Mouse (Mus musculus) left cerebral cortex, postnatal 10 days (tissue): ENCODE measurements around the gene Vwa3b. TPM values are rescaled to one million over a fixed set of nuclear protein-coding genes. Genes with fewer than 3 reads are reported as not detected.

Source experiments
- DNase-seq, 2 experiments: peaks; one replicate each; pipeline ENCODE4 v3.0.0; 2021 to 2022; ENCODE audit warnings: low spot score in 2 of 2, mixed read lengths in 1 of 2; ENCODE audit errors: extremely low spot score in 1 of 2
- intact Hi-C: fragments of 180-260 bp; cut with DNase I; formaldehyde crosslinking; loops from one replicate; pipeline ENCODE4 v1.15.1; 2025
- total RNA-seq, 2 experiments: library from RNA; stranded (reverse); gene quantifications; 2 replicates each; pipeline ENCODE4 v1.2.3; 2021

Vwa3b gene
- 1 to 10 TPM; 3.0 to 4.1 TPM for total RNA-seq

GRCm38 (mm10) chr1:37025962-37026686 lies at the start of gene Vwa3b:
Gene Vwa3b (plus strand): TSS chr1:37026596.
- intact Hi-C loops, result no loop called here
- no peak for DNase-seq

- DNase-seq, result no peak
Measured at GRCm38 (mm10) chr1:36976770-36977169, 49.6 kb upstream of the Vwa3b start.

DNA sequence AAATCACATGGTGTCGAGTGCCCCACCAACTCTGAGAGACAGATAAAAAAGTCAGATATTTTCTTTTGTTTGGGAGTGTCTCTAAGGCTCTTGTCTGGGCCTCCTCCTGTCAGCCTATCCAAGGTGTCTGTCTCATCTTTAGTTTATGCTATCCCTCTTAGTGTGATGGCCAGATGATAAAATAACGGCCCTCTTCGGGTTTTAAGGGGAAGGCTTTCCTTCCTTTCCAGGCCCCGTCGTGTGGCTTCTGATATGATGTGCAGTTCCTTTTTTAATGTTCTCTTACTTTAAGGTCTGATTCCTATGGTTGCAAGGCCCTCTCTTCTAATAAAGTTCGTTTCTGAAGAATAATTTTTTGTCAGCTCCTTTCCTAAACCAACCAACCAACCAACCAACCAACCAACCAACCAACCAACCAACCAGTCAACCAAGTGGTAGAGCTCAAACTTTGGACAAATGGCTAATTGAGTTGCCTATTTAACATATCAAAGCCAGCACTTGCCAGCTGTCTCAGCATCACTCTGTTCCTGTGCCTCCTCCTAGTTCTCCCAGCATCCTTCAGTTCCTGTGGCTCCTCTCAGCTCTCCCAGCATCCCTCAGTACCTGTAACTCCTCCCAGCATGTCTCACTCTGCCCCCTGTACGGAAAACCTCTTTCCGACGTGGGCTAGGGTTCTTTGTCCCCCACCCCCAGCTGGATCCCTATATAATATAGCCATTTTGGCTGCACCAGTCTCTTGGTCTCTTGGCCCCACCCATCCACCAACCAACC lies 44.0 kb upstream of the Vwa3b start:
- intact Hi-C loops, result no loop called here
- no peak for DNase-seq

More at GRCm38 (mm10) chr1:36976770-36977169, 49.6 kb upstream of the Vwa3b start:
- intact Hi-C loops, result no loop called here

DNA sequence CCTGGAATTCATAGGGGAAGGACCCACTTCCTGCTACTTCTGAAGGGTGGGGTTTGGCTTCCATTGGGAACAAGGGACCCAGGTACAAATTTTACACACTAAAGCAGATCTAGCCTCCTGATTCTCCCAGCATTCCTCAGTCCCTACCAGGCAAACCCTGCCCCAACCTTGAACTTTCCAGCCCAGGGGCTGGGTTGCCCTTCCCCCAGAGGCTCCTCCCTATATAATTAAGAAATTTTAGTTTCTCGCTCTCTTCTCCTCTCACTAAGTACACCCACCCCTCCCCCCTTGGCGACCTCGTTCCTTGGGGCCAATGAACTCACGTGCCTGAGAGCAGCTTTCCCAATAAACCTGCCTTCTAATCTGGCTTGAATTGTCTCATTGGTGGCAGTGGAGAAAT lies 42.6 kb upstream of the Vwa3b start:
- no peak for DNase-seq
- intact Hi-C loops, result no loop called here

DNA sequence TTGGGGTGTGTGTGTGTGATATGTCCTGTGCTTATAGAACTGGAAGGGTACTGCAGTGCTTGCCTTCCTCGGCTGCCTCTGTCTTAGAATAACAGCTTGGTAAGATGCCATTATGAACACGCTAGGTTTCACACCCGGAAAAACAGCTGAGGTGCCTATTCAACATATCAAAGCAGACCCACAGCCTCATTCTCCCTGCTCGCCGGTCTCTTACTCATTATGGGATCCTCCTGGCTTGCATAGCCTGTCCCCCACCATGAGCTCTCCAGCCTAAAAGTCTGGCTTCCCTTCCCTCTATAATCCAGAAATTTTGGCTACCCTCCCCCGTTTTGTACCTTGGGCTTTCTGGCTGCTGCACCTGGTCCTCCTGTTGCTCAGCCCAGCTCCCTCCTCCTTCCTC lies 42.0 kb upstream of the Vwa3b start:
- intact Hi-C loops, result no loop called here
- DNase-seq, result no peak

DNA sequence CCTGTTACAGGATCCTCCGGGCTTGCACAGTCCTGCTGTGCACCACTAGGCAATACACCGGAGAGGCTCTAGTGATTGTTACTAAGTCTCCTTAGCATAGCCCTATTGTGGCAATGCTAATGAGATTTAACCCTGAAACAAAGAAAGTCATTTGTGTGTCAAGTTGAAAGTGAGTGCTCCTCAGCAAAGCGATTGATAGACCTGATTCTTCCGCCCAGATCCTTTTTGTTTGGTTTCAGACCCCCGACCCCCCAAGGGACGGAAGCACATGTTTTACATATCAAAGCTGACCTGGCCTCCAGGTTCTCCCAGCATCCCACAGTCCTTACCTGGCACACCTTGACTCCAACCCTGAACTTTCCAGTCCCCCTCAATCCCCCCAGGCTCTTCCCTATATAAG lies 40.5 kb upstream of the Vwa3b start:
- intact Hi-C loops, result no loop called here
- DNase-seq, result no peak

GRCm38 (mm10) chr1:36986396-36987160 lies 39.8 kb upstream of the Vwa3b start:
- intact Hi-C loops, result no loop called here
- no peak for DNase-seq

DNA sequence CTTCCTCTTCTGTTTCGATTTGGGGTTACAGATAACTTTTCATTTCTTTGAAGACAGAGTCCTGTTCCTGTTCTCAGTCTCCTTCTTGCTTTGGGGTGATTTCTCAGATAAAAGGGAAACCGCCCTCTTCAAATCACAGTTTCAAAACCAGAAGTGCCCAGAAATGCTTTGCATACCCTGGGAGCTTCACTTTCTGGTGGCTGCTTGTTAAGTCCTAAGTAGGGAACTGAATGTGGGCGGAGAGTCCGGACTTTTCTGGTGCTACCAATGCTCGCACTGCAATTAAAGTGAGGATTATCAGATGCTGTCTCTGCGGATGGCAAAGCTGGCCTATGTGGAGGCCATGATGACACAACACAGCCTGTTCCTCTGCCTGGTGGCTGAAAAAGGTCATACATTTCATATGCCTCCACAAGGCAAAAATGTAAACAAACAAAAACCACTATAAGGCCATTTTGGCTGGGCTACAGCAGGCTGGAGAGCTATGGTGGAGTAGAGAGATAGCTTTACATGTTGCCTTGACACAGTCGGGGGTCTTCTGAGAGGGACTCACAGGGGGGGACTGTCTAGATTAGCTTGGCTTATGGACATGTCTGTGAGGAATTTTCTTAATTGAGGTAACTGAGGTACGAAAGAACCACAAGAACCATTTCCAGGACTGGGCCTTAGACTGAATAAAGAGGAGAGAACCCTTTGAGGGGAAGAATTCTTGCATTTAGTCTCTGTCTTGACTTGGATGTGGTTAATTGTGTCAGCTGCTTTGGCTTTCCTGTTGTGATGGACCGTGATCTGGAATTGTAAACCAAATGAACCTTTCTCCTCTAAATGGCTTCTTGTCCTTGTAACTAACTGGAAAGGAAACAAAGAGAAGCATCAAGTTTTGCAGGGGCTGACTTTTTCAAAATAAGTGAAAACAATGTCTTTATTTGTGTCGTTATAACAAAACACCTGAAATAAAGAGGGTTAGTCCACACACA lies 38.9 kb upstream of the Vwa3b start:
- DNase-seq, result no peak
- intact Hi-C loops, result no loop called here

- intact Hi-C loops, result no loop called here
- no peak for DNase-seq
Measured at GRCm38 (mm10) chr1:36988161-36988560, 38.2 kb upstream of the Vwa3b start.

GRCm38 (mm10) chr1:36988561-36988960 lies 37.8 kb upstream of the Vwa3b start:
- DNase-seq, result no peak
- intact Hi-C loops, result no loop called here

GRCm38 (mm10) chr1:36994296-36994695 lies 32.1 kb upstream of the Vwa3b start:
- intact Hi-C loops, result no loop called here
- no peak for DNase-seq

GRCm38 (mm10) chr1:36995760-36996159 lies 30.6 kb upstream of the Vwa3b start:
- DNase-seq, result no peak
- intact Hi-C loops, result no loop called here

DNA sequence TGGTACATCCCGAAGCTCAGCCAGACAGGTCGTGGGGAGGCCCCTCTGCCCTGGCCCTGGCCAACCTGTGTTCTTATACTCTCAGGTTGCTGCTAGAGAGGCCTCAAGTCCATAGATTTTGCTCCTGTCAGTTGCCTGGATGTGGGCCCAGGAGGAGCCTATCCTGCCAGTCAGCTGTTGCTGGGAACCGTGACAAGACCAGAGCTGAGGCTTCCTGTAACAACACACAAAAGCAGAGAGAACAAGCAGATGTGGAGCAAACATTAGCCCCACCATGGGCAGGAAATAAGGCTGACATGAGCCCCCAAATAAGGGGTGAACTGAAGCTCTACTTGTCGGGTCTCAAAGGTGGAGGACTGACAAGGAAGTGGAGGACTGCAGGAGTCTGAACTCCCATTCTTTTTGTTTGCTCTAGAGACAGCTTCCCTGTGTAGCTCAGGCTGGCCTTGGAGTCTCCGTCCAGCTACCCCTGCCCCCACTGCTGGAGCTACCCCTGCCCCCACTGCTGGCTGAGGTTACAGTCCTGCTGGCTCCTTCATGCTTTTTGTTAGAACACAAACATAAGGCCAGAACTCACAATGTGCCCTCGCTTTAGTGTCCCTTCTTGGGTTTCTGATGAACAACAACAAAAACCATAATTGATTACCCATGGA lies 29.7 kb upstream of the Vwa3b start:
- DNase-seq, result peak in 1 of 2 experiments; percentile 27

DNA sequence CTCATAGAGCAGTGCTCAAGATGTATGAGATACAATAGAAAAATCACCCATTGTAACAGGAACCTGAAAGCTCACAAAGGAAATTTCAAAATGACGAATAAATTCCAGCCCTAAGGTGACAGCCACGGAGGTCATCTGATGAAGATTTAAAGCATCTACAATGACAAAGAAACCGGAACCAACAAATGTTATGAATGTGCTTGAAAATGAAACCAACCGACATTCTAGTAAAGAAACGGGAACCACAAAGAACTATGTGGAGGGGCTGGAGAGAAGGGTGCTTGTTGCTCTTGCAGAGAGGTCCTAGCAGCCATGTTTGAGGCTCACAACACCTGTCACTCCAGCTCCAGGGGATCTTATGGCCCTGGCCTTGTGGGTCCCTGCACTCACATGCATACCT lies 26.1 kb upstream of the Vwa3b start:
- DNase-seq, result no peak
- intact Hi-C loops, result no loop called here

More for the DNA sequence above, 29.7 kb upstream of the Vwa3b start:
- intact Hi-C loops, result no loop called here

DNA sequence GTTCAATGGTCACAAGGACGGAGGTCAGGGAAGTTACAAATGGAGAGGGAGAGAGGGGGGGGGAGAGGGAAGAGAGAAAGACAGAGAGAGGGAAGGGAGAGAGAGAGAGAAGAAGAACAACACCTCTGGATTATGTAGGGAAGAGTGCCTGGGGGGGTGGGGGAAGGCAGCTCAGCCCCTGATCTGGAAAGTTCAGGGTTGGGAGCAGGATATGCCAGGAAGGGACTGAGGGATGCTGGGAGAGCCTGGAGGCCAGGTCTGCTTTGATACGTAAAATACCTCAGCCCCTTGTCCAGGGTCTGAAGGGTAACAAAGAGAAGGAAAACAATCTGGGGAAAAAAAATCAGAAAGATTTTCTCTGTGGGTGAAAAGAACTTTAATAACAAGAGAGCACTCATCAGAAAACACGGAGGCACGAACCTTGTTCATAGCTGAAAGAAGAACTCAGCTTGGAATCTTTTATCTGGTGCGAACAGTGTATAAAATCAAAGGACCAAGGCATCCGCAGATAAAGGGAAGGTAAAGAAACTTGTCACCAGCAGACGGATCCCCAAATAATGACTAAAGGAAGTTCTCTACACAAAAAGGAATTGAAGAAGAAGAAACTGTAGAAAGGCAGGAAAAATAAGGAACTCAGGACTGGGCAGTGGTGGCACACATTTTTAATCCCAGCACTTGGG lies 24.6 kb upstream of the Vwa3b start:
- intact Hi-C loops, result no loop called here
- DNase-seq, result no peak

DNA sequence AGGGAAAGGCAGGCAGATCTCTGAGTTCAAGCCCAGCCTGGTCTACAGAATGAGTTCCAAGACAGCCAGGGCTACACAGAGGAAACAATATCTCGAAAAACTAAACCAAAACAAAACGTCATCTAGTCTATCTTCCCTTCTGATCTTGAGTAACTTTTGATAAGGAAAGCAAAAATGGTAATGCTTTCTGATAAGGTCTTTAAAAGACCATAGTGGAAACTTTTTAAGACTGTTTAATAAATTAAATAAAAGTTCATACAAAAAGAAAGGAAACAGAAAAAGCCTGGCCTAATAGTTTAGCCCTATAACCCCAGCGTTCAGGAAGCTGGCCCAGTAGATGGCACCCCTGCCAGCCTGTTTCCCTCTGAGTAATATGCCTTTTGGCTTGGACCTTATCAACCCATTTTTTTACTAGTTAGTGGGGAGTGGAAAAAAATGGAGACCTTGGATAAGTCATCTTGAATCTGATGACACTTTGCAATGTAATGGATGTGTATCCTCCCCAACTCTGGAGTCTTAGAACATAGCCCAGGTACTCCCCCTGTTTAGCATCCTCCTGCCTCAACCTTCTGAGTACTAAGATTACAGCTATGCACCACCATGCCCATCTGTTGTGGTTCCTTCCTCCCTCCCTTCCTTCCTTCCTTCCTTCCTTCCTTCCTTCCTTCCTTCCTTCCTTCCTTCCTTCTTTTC lies 23.9 kb upstream of the Vwa3b start:
- intact Hi-C loops, result no loop called here
- no peak for DNase-seq

- no peak for DNase-seq
- intact Hi-C loops, result no loop called here
Measured at GRCm38 (mm10) chr1:37004533-37004932, 21.9 kb upstream of the Vwa3b start.
